Mouse (Mus musculus) intestine, embryonic 15.5 days (tissue): ENCODE results near the gene Rcbtb1. TPM values are rescaled to one million over a fixed set of nuclear protein-coding genes. Genes with fewer than 3 reads are reported as not detected.
"Not testable (repeated sequence)": the region's sequence is repeated elsewhere in the genome, so short reads cannot be mapped to it uniquely, and the experiment has no call there.

ENCODE experiments used
- ATAC-seq: fragments of 200-750 bp; cut with Nextera tagmentation; 2 replicates; pipeline ENCODE4 v1.8.0; 2017; ENCODE audit warnings: moderate TSS enrichment, moderate library complexity
- H3K27ac ChIP-seq: fragments of 300-500 bp; sonication (generic); 2 replicates; pipeline ENCODE4 v1.5.1; 2015; ENCODE audit warnings: mild to moderate bottlenecking, inconsistent platforms
- H3K27me3 ChIP-seq: fragments of 300-500 bp; sonication (generic); replicated peaks from 2 replicates; pipeline ENCODE4 v1.6.1; 2015; ENCODE audit warnings: inconsistent platforms
- H3K36me3 ChIP-seq: fragments of 300-500 bp; sonication (generic); 2 replicates; pipeline ENCODE4 v1.6.1; 2015; ENCODE audit warnings: inconsistent platforms
- H3K4me1 ChIP-seq: fragments of 300-500 bp; sonication (generic); replicated peaks from 2 replicates; pipeline ENCODE4 v1.6.1; 2015; ENCODE audit warnings: inconsistent platforms
- H3K4me2 ChIP-seq: fragments of 300-500 bp; sonication (generic); replicated peaks from 2 replicates; pipeline ENCODE4 v1.6.1; 2015; ENCODE audit warnings: mild to moderate bottlenecking, inconsistent platforms
- H3K4me3 ChIP-seq: fragments of 300-500 bp; sonication (generic); replicated peaks from 2 replicates; pipeline ENCODE4 v1.5.1; 2015; ENCODE audit warnings: inconsistent platforms
- H3K9ac ChIP-seq: fragments of 300-500 bp; sonication (generic); 2 replicates; pipeline ENCODE4 v1.6.1; 2015; ENCODE audit warnings: inconsistent platforms
- H3K9me3 ChIP-seq: fragments of 300-500 bp; sonication (generic); 2 replicates; pipeline ENCODE4 v1.6.1; 2016; ENCODE audit warnings: inconsistent platforms
- WGBS: fragments of 180-500 bp; shearing (Covaris S2); methylation state at CpG from one replicate; pipeline ENCODE4 v1.1.7; 2015; 5-methylcytosine and 5-hydroxymethylcytosine counted together
- polyA plus RNA-seq: library from polyadenylated mRNA; unstranded; fragments of >200 nt; fragmentation: Nextera tagmentation; extraction: Ambion mirVana; gene quantifications from 2 replicates; pipeline ENCODE4 v1.2.1, GENCODE M21; 2015

Gene Rcbtb1
- polyA plus RNA-seq, 1 experiment from 2014 or later = 54.0 TPM

DNA sequence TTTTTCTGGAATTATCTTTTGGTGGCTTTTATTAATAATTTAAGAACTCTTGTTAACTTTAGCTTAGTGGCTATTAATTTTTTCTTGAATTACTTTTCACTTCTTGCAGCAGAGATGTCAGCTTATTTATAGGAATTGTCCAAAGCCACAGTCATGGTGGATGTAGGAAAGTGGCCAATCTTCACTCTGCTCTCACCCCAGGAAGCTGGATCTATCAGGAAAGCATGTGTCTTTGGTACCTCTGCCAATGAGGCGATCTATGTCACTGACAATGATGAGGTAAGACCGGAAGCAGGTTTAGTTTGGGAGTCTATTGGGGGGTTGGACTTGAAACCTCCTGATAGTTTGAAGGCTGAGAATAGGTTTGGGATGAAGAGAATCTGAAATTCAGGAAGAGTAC is 8.8 kb downstream of the Rcbtb1 start:
- H3K9ac ChIP-seq = no peak overlapping the region
- H3K36me3 ChIP-seq = peaks cover 3% of the 10 kb centered on the region; the same call in 1 of the 2 replicates
- 0 out of 2 replicates have a peak, but pooled peaks cover 5% of the 10 kb centered on the region for H3K4me1 ChIP-seq
- H3K4me2 ChIP-seq = no peak overlapping the region
- H3K27me3 ChIP-seq = no peaks in the 10 kb centered on the region
- H3K9me3 ChIP-seq = no peaks in the 10 kb centered on the region
- H3K27ac ChIP-seq = no peak overlapping the region
- ATAC-seq = no peak
- no peak overlapping the region for H3K4me3 ChIP-seq
- WGBS = 99% methylated on average over 2 of the region's 2 CpGs

DNA sequence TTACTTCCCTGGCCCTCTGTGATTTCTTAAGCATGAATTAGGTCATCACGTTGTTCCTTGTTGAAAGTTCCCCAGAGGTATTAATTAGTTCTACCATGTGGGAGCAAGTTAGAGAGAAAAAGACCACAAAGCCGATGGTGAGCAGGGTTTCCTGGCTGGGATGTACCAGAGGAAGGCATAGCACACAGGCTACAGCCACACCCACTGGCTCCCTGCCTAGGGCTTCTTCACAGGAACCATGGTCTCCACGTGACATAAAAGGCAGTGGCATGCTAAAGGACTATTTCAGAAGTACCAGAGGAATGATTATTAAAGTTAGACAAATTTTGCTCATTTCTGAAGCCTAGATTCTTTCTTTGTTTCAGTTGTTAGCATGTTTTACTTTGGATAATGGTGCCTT is 18.2 kb downstream of the Rcbtb1 start:
- H3K9me3 ChIP-seq = no peaks in the 10 kb centered on the region
- peaks cover 26% of the 10 kb centered on the region for H3K36me3 ChIP-seq
- no peak overlapping the region for H3K27ac ChIP-seq
- no peak overlapping the region for H3K4me2 ChIP-seq
- no peaks in the 10 kb centered on the region for H3K4me1 ChIP-seq
- H3K9ac ChIP-seq = no peak overlapping the region
- 79% methylated on average over 3 of the region's 3 CpGs for WGBS
- no peaks in the 10 kb centered on the region for H3K27me3 ChIP-seq
- ATAC-seq = no peak
- H3K4me3 ChIP-seq = no peak overlapping the region

DNA sequence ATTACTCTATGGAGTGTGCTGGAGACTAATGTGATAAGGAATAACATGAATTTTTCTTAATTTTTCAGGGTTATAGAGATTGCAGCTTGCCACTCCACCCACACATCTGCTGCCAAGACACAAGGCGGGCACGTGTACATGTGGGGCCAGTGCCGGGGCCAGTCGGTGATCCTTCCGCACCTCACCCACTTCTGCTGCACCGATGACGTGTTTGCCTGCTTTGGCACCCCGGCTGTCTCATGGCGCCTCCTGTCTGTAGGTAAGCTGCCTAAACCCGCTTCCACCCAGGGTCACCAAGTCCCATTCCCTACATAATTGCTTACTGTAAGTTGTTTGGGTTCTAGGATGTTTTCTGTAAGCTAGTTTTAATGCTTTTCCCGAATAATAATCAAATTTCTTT is 25.2 kb downstream of the Rcbtb1 start:
- whole genome bisulfite sequencing = 94% methylated on average over 11 of the region's 11 CpGs
- Histone ChIP-seq H3K27ac (no peak overlapping the region), H3K36me3 (peaks cover 31% of the 10 kb centered on the region), H3K4me1 (no peaks in the 10 kb centered on the region), H3K4me3 (no peak overlapping the region), H3K9me3 (no peaks in the 10 kb centered on the region), H3K9ac (no peak overlapping the region), H3K27me3 (no peaks in the 10 kb centered on the region), H3K4me2 (no peak overlapping the region)
- ATAC-seq = no peak

DNA sequence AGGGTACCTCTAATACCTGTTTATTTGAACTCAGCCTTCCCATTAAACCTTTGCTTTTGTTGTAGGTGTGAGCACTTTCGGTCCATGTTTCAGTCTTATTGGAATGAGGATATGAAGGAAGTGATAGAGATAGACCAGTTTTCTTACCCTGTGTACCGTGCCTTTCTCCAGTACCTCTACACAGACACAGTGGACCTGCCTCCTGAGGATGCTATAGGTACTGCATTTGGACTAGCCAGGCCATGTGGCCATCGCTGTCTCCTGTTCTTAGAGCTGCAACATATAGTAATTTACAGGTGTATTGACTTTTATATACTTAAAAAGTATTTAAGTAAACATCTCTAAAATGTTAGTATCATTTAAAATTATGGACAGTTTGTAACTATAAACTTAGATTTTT is 28.8 kb downstream of the Rcbtb1 start:
- whole genome bisulfite sequencing = 91% methylated on average over 3 of the region's 3 CpGs
- no peak overlapping the region for H3K27ac ChIP-seq
- H3K4me2 ChIP-seq = no peak overlapping the region
- H3K36me3 ChIP-seq = peaks cover 27% of the 10 kb centered on the region
- H3K4me3 ChIP-seq = no peak overlapping the region
- H3K4me1 ChIP-seq = no peaks in the 10 kb centered on the region
- no peaks in the 10 kb centered on the region for H3K27me3 ChIP-seq
- ATAC-seq = no peak
- H3K9me3 ChIP-seq = no peaks in the 10 kb centered on the region
- no peak overlapping the region for H3K9ac ChIP-seq

DNA sequence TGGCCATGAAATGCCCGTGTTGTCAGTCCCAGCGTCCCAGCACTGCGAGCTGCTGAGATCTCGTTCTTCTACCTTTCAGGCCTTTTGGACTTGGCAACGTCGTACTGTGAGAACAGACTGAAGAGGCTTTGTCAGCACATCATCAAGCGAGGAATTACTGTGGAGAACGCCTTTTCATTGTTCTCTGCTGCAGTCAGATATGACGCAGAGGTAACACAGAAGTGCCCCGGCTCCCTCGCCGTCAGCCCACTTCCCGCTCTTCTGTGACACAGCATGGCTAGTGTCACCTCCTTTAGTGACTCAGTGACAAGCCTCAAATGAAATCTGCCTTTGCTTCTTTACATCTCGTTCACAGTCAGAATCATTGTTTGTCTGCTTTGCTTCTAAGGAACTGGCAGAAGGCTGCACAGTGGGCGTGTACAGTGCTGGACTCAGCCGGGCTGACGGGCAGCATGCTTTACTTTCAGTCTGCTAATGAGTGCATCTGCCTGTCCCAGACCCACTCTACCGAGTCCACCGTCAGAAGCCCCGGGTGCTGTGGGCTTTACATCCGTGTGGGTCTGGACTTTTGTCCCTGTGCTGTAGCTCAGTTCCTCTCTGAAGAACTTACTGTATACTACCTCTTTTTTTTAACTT is 29.4 kb downstream of the Rcbtb1 start:
- no peak overlapping the region for H3K9ac ChIP-seq
- H3K4me1 ChIP-seq = no peaks in the 10 kb centered on the region
- WGBS = 92% methylated on average over 21 of the region's 21 CpGs
- H3K4me3 ChIP-seq = no peak overlapping the region
- no peak overlapping the region for H3K4me2 ChIP-seq
- no peak for ATAC-seq
- H3K27ac ChIP-seq = no peak overlapping the region
- H3K27me3 ChIP-seq = no peaks in the 10 kb centered on the region
- H3K36me3 ChIP-seq = peaks cover 27% of the 10 kb centered on the region
- H3K9me3 ChIP-seq = no peaks in the 10 kb centered on the region

DNA sequence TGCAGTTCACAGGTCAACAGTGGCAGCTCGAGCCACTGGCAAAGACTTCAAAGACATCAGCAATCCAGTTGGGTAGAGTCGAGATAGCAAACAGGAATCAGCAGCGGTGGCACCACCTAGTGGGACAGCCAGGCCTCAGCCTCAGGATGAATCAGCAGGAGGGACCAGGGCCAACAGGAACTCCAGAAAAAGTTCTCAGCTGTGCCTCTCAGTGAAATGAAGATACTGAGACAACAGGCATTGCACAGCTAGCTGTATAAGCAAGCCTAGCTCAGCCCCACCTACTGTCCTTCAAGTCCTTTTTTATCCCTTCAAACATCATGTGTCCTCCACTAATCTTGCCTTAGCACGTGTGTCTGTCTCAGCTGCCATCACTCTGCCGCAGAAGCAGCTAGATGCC is 31.0 kb downstream of the Rcbtb1 start:
- H3K9me3 ChIP-seq = no peaks in the 10 kb centered on the region
- H3K27me3 ChIP-seq = no peaks in the 10 kb centered on the region
- peaks cover 27% of the 10 kb centered on the region for H3K36me3 ChIP-seq
- no peak for ATAC-seq
- H3K9ac ChIP-seq = no peak overlapping the region
- H3K4me3 ChIP-seq = no peak overlapping the region
- no peak overlapping the region for H3K4me2 ChIP-seq
- 72% methylated on average over 5 of the region's 5 CpGs for WGBS
- no peak overlapping the region for H3K27ac ChIP-seq
- no peaks in the 10 kb centered on the region for H3K4me1 ChIP-seq

DNA sequence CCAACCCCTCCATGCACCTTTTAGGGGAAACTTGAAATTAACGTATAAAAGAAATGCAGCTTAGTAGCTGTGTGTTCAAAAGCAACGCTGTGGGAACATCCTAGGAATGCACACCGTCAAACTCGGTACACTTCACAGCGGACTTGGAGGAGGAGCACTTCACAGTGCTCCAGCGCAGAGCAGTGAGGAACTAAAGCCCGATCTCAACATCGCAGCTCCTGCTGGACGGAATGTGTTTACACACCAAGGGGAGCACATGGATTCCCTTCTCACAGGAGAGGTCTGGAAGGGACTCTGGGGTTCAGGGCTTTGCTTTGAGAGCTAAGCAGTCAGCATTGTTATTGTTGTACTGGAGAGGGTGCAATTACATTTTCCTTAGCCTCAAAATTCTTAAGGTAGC is 32.6 kb downstream of the Rcbtb1 start:
- Histone ChIP-seq H3K36me3 (peaks cover 34% of the 10 kb centered on the region), H3K9me3 (no peaks in the 10 kb centered on the region), H3K9ac (no peak overlapping the region), H3K27ac (no peak overlapping the region), H3K4me3 (no peak overlapping the region), H3K27me3 (no peaks in the 10 kb centered on the region), H3K4me2 (no peak overlapping the region), H3K4me1 (no peaks in the 10 kb centered on the region)
- 91% methylated on average over 9 of the region's 9 CpGs for WGBS
- ATAC-seq = no peak

DNA sequence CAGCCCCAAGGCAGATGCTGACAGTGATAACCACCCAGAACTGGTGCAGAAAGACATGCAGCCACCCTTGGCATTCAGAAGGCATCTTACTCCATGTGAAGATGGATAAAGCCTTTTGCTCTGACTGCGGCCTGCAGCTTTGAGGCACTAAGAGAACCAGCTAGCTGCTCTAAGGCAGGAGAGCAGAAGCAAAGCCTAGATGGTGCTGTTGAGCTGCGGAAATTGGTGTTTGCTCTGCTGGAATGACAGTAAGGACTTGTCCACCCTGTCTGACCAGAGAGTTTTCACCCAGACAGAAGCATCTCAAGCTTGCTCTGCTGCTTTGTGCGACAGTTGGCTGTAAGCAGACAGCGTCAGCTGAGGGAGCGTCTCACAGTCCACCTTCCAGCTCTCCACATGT is 49.3 kb downstream of the Rcbtb1 start:
- H3K27ac ChIP-seq, H3K9me3 ChIP-seq, H3K4me1 ChIP-seq, H3K4me3 ChIP-seq, ATAC-seq, H3K27me3 ChIP-seq, H3K9ac ChIP-seq, H3K36me3 ChIP-seq, H3K4me2 ChIP-seq: not testable (repeated sequence)
- 56% methylated on average over 5 of the region's 5 CpGs for WGBS

DNA sequence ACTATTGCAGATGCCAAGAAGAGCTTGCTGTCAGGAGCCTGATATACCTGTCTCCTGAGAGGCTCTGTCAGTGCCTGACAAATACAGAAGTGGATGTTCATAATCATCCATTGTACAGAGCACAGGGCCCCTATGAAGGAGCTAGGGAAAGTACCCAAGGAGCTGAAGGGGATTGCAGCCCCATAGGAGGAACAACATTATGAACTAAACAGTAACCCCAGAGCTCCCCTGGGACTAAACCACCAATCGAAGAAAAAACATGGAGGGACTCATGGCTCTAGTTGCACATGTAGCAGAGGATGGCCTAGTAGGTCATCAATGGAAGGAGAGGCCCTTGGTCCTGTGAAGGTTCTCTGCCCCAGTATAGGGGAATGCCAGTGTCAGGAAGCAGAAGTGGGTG is 54.9 kb downstream of the Rcbtb1 start:
- H3K9me3 ChIP-seq, H3K4me1 ChIP-seq, H3K4me3 ChIP-seq, ATAC-seq, H3K36me3 ChIP-seq, H3K9ac ChIP-seq, H3K4me2 ChIP-seq, H3K27me3 ChIP-seq, H3K27ac ChIP-seq: not testable (repeated sequence)
- WGBS = 93% methylated on average over 1 of the region's 1 CpGs

DNA sequence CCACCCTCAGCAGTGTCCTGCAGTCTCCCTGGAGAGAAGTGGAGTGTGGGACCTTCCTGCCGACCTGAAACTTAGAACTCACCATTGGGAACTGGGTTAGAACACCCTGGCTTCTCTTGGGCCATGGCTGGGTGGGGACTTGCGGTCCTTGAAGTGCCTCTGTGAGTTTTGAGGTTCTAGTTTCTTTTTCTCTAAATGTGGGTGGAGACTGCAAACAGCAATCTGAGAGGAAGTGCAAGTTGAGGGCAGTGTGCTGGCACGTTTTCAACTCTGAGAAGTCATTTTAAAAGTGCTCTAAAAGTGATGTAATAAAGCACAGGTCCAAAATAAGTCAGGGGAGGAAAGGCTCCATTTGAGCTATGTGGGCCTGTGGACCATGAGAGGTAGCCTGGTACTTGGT is 59.0 kb downstream of the Rcbtb1 start, which contains the start of gene Gm6904:
Gene Gm6904, minus strand, starts transcription at position 161 of the 400 bp plus-strand sequence.
- H3K27ac ChIP-seq = no peak within 1 kb of the TSS
- no peak within 1 kb of the TSS for H3K4me2 ChIP-seq
- ATAC-seq = no peak
- no peaks in the 10 kb centered on the region for H3K9me3 ChIP-seq
- 52% methylated on average over 3 of the region's 3 CpGs for WGBS
- no peaks in the 10 kb centered on the region for H3K4me1 ChIP-seq
- no peaks in the 10 kb centered on the region for H3K36me3 ChIP-seq
- H3K27me3 ChIP-seq = no peaks in the 10 kb centered on the region
- no peak within 1 kb of the TSS for H3K4me3 ChIP-seq
- no peak within 1 kb of the TSS for H3K9ac ChIP-seq

DNA sequence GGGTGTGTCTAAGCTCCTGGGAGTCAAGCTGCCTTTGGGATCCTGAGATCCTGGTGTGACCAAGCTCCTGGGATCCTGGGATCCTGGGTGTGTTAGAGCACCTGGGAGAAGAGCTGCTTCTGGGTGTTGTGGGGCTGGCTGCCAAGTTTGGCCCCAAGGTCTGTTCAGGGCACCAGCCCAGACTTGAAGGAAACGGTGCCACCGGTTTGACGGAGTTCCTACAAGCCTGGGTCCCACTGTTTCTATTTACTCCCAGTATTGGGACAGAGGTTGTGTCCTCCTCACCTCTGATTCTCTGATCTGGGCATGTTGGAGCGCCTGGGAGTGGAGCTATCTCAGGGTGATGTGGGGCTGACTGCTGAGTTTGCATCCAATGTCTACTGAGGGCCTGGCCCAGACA is 74.0 kb downstream of the Rcbtb1 start:
- not testable (repeated sequence) for H3K36me3 ChIP-seq, H3K4me1 ChIP-seq, H3K9ac ChIP-seq, H3K4me2 ChIP-seq, H3K4me3 ChIP-seq, ATAC-seq, H3K27me3 ChIP-seq, H3K9me3 ChIP-seq, H3K27ac ChIP-seq
- WGBS = 94% methylated on average over 4 of the region's 4 CpGs
